Mouse (Mus musculus) left cerebral cortex, adult 11 months (tissue): Measurements from ENCODE around the gene Vwa8.
"Not testable (repeated sequence)": the region's sequence is repeated elsewhere in the genome, so short reads cannot be mapped to it uniquely, and the experiment has no call there.

Source experiments
- DNase-seq: peaks from one replicate; pipeline ENCODE4 v3.0.0; 2022; ENCODE audit warnings: low spot score

Gene Vwa8

GRCm38 (mm10) chr14:78885915-78886534 is 37.2 kb downstream of the Vwa8 start:
- no peak for DNase-seq

- no peak for DNase-seq
Observed at GRCm38 (mm10) chr14:78886566-78887234, 37.8 kb downstream of the Vwa8 start.

- not testable (repeated sequence) for DNase-seq
Observed at GRCm38 (mm10) chr14:78887494-78887893, 38.6 kb downstream of the Vwa8 start.

GRCm38 (mm10) chr14:78895496-78895895 is 46.6 kb downstream of the Vwa8 start:
- no peak for DNase-seq

- DNase-seq: no peak
Observed at GRCm38 (mm10) chr14:78896252-78896651, 47.4 kb downstream of the Vwa8 start.

- DNase-seq: peak; percentile 53
Observed at GRCm38 (mm10) chr14:78900770-78901169, 51.9 kb downstream of the Vwa8 start.

GRCm38 (mm10) chr14:78908205-78908863 is 59.5 kb downstream of the Vwa8 start:
- DNase-seq: no peak

GRCm38 (mm10) chr14:78912076-78912475 is 63.2 kb downstream of the Vwa8 start:
- no peak for DNase-seq

- DNase-seq: no peak
Observed at GRCm38 (mm10) chr14:78914180-78914579, 65.3 kb downstream of the Vwa8 start.

- DNase-seq: no peak
Observed at GRCm38 (mm10) chr14:78916691-78917090, 67.8 kb downstream of the Vwa8 start.

- DNase-seq: no peak
Observed at GRCm38 (mm10) chr14:78921219-78921618, 72.4 kb downstream of the Vwa8 start.

- no peak for DNase-seq
Observed at GRCm38 (mm10) chr14:78923631-78924030, 74.8 kb downstream of the Vwa8 start.

GRCm38 (mm10) chr14:78924755-78925537 is 76.1 kb downstream of the Vwa8 start:
- no peak for DNase-seq

- no peak for DNase-seq
Observed at GRCm38 (mm10) chr14:78932094-78932493, 83.2 kb downstream of the Vwa8 start.

GRCm38 (mm10) chr14:78933399-78933798 is 84.5 kb downstream of the Vwa8 start:
- no peak for DNase-seq

GRCm38 (mm10) chr14:78934596-78934995 is 85.7 kb downstream of the Vwa8 start:
- no peak for DNase-seq

- DNase-seq: no peak
Observed at GRCm38 (mm10) chr14:78935796-78936195, 86.9 kb downstream of the Vwa8 start.

GRCm38 (mm10) chr14:78941741-78942475 is 93.1 kb downstream of the Vwa8 start:
- peak; percentile 66 for DNase-seq

- no peak for DNase-seq
Observed at GRCm38 (mm10) chr14:78955745-78956144, 106.9 kb downstream of the Vwa8 start.

GRCm38 (mm10) chr14:78970621-78971020 is 121.8 kb downstream of the Vwa8 start:
- DNase-seq: no peak

GRCm38 (mm10) chr14:78972424-78972823 is 123.6 kb downstream of the Vwa8 start:
- DNase-seq: no peak

GRCm38 (mm10) chr14:78983104-78983503 is 134.3 kb downstream of the Vwa8 start:
- DNase-seq: no peak
